Mouse (Mus musculus): ENCODE results near the gene Tor1a.

The Tor1a gene

DNA sequence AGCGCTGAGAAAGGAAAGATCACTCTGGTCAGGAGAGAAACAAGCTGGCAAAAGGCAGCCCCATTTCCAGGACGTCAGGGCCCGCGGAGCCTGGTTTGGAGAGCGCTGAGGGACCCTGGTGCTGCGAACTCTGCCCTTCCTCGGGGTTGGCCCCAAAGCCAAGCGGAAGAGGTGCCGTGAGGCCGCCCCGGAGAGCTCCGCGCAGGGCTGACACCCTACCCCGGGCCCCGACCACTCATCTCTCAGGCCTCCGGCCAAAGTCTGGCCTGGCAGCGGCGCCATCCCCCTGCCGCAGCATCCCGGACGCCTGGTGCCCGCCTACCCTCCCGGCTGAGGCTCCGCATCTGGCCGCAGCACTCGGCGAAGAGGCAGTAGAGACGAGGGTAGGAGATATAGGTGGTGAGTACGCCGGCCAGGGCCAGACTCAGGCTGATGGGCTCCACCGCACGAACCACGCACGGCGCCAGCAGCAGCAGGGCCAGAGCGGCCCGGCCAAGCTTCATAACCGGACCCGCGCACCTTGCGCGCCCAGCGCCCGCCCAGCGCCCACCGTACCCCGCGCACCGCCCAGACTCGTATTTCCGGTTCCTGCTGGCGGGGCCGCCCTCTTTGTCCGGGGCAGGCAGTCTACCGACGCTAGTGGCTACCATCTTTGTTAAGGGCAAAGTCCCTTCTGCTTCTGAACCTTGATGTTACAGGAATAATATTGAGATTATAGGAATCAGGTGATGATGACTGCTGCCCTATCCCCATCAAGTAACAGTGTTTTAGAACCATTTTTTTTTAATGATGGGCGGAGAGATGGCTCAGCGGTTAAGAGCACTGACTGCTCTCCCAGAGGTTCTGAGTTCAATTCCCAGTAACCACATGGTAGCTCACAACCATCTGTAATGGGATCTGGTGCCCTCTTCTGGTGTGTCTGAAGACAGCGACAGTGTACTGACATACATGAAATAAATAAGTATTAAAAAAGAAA is at the start of gene Tor1a:
TSS of gene Tor1a (minus strand) at position 582 of the 976 bp plus-strand sequence.
- DNase-seq = peak; percentile 91

- no peak for DNase-seq
Observed at GRCm38 (mm10) chr2:31013371-31014120, 45.8 kb upstream of the Tor1a start.

- DNase-seq = no peak
Observed at GRCm38 (mm10) chr2:31007208-31007607, 39.5 kb upstream of the Tor1a start.

DNA sequence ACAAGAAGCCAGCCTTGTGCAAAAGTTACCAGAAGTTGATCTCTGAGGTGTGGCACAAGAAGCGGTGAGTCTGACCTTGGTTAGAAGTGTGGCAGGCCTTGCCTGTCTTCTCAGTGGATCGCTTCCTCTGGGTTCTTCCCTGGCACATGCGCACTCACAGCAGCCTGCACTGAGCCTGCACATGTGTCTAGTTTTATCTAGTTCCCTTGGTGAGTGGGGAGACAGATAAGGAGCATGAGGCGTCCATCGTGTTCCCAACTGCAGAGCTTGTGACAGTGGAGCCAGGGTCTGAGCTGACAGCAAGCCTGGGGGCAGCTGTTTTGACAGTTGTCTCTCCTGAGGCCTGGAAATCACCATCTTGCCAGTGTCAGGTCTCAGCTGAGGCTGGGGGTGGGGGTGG is 38.7 kb upstream of the Tor1a start:
- DNase-seq = no peak

GRCm38 (mm10) chr2:31005453-31005852 is 37.7 kb upstream of the Tor1a start:
- DNase-seq = no peak

DNA sequence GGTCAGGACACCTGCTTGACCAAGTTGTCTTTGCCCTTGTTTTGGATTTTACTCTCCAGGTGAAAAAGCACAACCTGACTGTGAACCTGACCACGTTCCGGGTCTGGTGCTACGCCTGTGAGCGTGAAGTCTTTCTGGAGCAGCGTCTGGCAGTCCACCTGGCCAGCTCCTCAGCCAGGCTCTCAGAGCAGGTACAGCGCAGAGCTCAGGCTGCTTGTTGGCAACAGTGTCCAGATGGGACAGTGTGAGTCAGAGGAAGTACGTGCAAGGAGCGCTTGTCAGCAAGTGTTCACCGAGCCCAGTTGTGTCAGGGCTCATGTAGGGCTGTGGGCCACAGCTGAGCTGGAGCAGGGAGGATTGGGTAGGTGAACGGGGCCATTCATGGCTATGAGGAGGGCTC is 35.1 kb upstream of the Tor1a start:
- DNase-seq = no peak

GRCm38 (mm10) chr2:30998443-30999260 is 30.9 kb upstream of the Tor1a start:
- DNase-seq = no peak

- DNase-seq = peak; percentile 86
Observed at GRCm38 (mm10) chr2:30995432-30995996, 27.8 kb upstream of the Tor1a start.

GRCm38 (mm10) chr2:30994853-30995252 is 27.1 kb upstream of the Tor1a start:
- DNase-seq = no peak

- no peak for DNase-seq
Observed at GRCm38 (mm10) chr2:30990221-30990620, 22.5 kb upstream of the Tor1a start.

DNA sequence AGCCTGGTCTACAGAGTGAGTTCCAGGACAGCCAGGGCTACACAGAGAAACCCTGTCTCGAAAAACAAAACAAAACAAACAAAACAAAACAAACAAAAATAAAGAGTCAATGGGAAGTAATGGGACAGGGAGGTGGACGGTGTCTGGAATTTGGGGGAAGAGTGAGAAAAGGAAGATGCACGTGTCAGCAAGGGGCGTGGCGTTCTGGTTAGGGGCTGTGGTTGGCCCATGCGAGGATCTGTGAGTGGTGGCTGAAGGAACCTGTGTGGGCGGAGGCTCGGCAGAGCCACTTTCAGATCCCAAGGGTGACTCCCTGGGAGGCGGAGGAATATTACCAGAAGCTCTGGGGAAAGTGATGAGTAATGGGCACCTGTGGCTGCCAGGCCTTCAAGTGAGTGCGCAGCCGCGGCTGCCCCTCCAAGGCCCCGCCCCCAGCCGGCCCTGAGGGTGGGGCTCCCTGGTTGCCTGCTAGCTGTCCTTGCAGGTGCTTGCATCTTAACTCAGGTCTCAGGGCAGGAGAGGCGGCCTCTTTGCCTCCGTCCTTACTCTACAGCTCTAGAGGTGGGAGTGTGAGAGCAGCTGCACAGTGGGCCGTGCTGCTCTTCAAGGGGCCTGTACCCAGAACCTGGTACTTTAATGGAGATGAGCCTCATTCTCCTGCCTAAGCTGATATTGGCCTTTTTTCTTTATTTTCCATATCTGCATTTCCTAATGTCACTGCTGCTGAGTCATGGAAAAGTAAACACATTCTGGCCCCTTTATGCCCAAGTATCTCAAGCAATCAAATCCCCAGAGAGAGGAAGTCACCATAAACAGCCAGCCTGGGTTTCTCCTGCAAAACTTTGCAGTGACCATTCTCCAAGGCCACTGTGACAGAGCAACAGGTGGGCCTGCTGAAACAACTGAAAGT is 17.6 kb upstream of the Tor1a start:
- DNase-seq = peak; percentile 86

DNA sequence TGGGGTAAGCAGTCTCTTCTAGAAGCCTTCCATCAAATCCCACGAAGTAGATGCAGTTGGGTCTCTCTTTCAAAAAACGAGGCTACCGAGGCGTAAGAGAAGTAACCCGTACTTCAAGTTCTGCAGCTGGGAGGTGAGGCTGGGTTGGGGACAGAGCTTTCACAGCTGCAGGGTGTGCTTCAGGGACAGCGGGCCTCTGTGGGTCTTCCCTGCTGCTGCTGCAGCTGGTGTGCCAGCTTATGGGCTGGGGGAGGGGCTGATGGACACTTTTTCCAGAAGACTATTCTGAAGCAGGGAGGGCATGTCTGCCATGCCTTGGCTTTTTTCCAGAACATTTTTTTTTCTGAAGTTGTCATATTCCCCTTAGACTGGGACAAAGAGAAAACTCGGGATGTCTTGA is 15.3 kb upstream of the Tor1a start:
- peak; percentile 33 for DNase-seq

DNA sequence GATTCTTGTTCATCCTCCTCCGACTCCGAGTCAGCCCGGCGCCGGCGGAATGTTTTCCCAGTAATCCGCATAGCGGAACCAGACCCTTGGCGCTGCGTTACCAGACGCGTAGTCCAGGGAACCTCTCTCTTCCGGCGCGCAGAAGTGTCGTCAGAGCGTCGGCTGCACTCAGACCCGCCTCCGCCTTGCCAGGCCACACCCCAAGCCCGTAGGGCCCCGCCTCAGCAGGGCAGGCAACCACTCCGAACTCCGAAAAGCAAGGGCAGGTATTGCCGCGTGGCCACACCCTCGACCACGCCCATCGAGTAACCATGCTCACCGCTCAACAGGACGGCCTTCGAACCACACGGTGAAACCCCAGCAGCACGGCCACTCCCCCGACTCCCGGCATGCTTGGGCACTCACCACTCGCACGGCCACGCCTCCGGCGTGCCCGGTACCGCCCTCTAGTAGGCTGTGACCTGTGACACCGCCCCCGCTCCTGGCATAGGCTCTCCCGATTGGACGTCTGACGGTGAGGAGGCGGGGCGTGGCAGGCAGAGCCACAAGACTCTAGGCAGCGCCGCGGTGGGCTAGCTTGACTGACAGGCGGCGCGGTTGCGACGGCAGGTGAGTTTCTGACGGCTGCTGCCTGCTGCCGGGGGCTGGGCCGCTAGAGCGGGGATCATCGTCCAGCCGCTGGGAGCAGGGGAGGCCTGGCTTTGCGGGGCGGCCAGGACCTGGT is 14.2 kb upstream of the Tor1a start, which contains the start of the genes BC005624 and Usp20:
TSS of gene BC005624 (minus strand) at position 412 of the 724 bp plus-strand sequence.
TSS of gene Usp20 (plus strand) at position 490 of the 724 bp plus-strand sequence.
- peak; percentile 100 for DNase-seq

DNA sequence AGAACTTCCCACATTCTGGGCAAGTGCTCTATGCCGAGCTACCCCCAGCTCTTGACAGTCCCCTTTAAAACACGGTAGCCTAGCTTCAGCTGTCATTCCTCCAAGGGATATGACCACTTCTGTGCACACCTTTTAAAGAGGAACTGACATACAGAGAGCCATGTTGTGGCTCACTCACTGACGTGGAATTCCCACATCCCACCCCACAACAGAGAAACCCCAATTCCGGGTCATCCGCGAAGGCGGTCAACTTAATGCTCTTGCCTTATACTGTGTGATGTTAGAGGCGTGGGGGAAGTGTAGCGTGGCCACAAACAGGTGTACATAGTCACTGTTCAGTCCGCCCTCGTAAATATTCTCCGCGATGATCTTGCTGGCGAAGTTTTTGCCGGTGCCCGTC is 907 bp downstream of the Tor1a start:
- DNase-seq = no peak

- DNase-seq = no peak
Observed at GRCm38 (mm10) chr2:30965627-30966026, 2.1 kb downstream of the Tor1a start.

GRCm38 (mm10) chr2:30962570-30963254 is 5.0 kb downstream of the Tor1a start:
- DNase-seq = no peak

DNA sequence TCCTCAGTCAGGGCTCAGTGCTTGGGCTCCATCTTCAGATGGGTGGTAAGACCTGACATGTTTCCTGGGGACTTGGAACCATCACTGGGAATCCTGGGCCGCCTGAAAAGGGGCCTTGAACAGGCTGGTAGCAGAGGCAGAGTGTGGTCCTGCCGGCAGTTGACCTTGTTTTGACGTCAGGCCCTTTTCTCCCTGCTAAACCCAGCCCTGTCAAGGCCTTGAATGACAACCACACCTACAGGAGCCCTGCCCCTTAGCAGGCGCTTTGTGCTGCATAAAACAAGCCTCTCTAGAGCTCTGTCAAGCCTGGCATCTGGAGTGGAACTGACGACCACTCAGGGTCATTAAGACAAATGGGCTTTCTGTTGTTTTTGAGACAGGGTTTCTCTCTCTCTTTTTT is 7.9 kb downstream of the Tor1a start:
- no peak for DNase-seq

DNA sequence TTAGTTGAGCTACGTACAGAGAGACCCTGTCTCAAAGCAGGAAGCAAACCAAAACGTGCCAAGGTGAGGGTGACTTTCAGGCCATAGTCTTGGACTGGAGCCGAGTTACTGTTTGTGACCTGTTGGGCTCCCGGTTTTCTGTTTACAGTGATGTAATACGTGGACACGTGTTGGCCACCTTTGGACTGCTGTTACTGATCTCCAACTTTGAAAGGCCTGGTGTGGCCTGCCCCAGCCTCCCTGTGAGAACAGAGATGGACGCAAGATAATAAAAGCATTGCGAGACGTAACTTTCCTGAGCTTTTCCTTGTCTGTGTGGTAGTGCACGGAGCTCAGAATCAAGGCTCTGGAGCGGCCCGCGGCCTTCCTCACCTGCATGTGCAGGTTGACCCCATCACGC is 9.0 kb downstream of the Tor1a start:
- peak; percentile 92 for DNase-seq

GRCm38 (mm10) chr2:30957511-30957910 is 10.2 kb downstream of the Tor1a start:
- DNase-seq = no peak

DNA sequence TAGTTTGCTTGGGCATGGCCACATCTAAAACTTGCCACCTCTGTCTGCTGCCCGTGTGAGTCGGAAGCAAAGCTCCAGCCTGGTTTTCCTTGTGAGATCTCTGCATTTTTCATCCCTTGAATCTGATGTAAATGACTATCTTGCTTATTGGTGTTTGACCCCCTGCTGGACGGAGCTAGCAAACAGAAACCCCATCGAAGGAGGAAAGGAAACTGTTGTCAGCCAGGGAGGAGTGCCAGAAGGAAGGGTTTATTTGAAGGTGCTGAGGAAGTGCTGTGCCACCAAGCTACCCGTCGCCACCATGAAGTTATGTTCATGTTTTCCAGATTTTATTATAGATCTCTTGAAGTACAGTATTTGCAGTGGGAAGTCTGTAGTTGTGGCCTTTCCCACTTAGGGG is 12.9 kb downstream of the Tor1a start:
- no peak for DNase-seq
